Mouse (Mus musculus) left cerebral cortex, adult 8-10 months (tissue): ENCODE results near the gene Man1a. TPM values are rescaled to one million over a fixed set of nuclear protein-coding genes. Genes with fewer than 3 reads are reported as not detected.

Source experiments
- DNase-seq, 2 experiments: peaks; one replicate each; pipeline ENCODE4 v3.0.0; 2022; ENCODE audit warnings: low spot score in 2 of 2
- total RNA-seq, 4 experiments: library from RNA; stranded (reverse); gene quantifications; 2 replicates each; pipeline ENCODE4 v1.2.4; 2022

Man1a gene
- total RNA-seq, 4 experiments from 2014 or later, result 28.0 to 28.9 (median 28.7) TPM

- no peak for DNase-seq
Observed at GRCm38 (mm10) chr10:54017904-54018454, 58.4 kb downstream of the Man1a start.

GRCm38 (mm10) chr10:54014116-54014758, 62.2 kb downstream of the Man1a start:
- no peak for DNase-seq

- DNase-seq, result no peak
Observed at GRCm38 (mm10) chr10:54013143-54013791, 63.1 kb downstream of the Man1a start.

- DNase-seq, result no peak
Observed at GRCm38 (mm10) chr10:54009154-54009553, 67.3 kb downstream of the Man1a start.

GRCm38 (mm10) chr10:54006868-54007267, 69.5 kb downstream of the Man1a start:
- DNase-seq, result peak in 1 of 2 experiments; percentile 15

GRCm38 (mm10) chr10:54005847-54006246, 70.6 kb downstream of the Man1a start:
- no peak for DNase-seq

GRCm38 (mm10) chr10:54002936-54003335, 73.5 kb downstream of the Man1a start:
- DNase-seq, result no peak

- no peak for DNase-seq
Observed at GRCm38 (mm10) chr10:53997301-53997700, 79.1 kb downstream of the Man1a start.

- DNase-seq, result no peak
Observed at GRCm38 (mm10) chr10:53996216-53996615, 80.2 kb downstream of the Man1a start.

GRCm38 (mm10) chr10:53994591-53994990, 81.8 kb downstream of the Man1a start:
- DNase-seq, result no peak

GRCm38 (mm10) chr10:53990434-53990833, 86.0 kb downstream of the Man1a start:
- no peak for DNase-seq

GRCm38 (mm10) chr10:53984894-53985293, 91.5 kb downstream of the Man1a start:
- DNase-seq, result no peak

- DNase-seq, result peak in 1 of 2 experiments; percentile 15
Observed at GRCm38 (mm10) chr10:53984086-53984485, 92.3 kb downstream of the Man1a start.

GRCm38 (mm10) chr10:53978647-53979046, 97.8 kb downstream of the Man1a start:
- DNase-seq, result peak in 1 of 2 experiments; percentile 13

GRCm38 (mm10) chr10:53974180-53974579, 102.2 kb downstream of the Man1a start:
- DNase-seq, result no peak

- DNase-seq, result no peak
Observed at GRCm38 (mm10) chr10:53959759-53960158, 116.7 kb downstream of the Man1a start.

GRCm38 (mm10) chr10:53941597-53941996, 134.8 kb downstream of the Man1a start:
- no peak for DNase-seq

- DNase-seq, result no peak
Observed at GRCm38 (mm10) chr10:53938199-53938598, 138.2 kb downstream of the Man1a start.

GRCm38 (mm10) chr10:53936078-53936477, 140.3 kb downstream of the Man1a start:
- no peak for DNase-seq

GRCm38 (mm10) chr10:53929722-53930500, 146.5 kb downstream of the Man1a start:
- DNase-seq, result no peak

- no peak for DNase-seq
Observed at GRCm38 (mm10) chr10:53927904-53928303, 148.5 kb downstream of the Man1a start.

GRCm38 (mm10) chr10:53925456-53925855, 151.0 kb downstream of the Man1a start:
- DNase-seq, result peak in 1 of 2 experiments; percentile 11
